Mouse (Mus musculus) embryo, embryonic 9.5 days (tissue): ENCODE data around the gene Pepd.
"Not testable (repeated sequence)": the region's sequence is repeated elsewhere in the genome, so short reads cannot be mapped to it uniquely, and the experiment has no call there.

Experiments
- DNase-seq: peaks from one replicate; pipeline ENCODE4 v3.0.0-alpha.2; 2017; ENCODE audit errors: extremely low spot score

The Pepd gene

DNA sequence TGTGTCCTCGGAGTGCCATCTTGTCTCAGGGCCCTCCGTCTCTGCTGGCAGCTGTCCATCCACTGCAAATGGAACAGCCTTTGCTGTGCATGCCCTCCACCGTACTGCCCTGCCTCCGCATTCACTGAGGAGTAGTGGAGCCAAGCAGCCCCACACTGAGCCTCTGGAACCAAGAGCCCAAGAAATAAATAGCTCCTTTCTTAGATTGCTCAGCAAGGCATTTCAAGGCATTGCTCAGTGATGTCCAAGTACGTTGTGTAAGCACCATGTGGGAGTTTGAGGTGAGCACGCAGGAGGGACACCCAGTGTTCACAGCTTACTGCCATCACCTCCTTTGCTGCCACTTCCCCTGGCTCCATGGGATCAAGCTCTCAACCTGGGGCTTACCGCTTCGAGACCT lies 20.5 kb downstream of the Pepd start:
- no peak for DNase-seq

DNA sequence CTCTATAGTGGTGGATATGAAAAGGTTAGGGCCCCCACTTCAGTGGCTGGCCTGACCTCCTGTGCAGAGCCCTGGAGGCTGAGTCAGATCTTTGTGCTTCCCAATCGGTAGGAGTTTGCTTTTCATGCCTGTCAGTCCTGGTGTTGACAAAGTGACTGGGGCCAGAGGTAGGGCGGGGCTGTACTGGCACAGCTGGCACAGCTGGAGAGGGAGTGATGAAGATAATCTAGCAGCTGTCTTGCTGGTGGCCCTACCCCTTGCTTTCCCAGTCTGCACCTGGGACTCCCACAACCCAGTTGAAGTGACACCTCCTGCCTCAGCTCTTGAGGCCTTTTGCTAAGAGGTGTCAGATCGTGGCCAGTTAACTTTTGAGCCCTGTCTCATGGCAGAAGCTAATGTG lies 21.0 kb downstream of the Pepd start:
- DNase-seq, result no peak

DNA sequence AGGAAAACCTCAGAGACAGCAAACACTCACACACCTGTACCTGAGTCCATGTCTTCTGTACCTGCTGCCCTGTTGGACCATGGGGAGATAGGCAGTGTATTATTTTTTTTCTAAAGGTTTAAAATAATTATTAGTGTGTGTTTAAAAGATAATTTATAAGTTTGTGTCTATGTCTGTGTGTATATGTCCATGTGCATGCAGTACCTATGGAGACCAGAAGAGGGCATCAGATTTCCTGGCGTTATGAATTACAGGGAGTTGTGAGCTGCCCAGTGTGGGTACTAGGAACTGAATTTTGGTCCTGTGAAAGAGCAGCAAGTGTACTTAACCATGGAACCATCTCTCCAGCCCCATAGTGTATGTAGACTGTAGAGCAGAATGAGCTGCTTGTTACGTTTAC lies 24.2 kb downstream of the Pepd start:
- DNase-seq, result no peak

DNA sequence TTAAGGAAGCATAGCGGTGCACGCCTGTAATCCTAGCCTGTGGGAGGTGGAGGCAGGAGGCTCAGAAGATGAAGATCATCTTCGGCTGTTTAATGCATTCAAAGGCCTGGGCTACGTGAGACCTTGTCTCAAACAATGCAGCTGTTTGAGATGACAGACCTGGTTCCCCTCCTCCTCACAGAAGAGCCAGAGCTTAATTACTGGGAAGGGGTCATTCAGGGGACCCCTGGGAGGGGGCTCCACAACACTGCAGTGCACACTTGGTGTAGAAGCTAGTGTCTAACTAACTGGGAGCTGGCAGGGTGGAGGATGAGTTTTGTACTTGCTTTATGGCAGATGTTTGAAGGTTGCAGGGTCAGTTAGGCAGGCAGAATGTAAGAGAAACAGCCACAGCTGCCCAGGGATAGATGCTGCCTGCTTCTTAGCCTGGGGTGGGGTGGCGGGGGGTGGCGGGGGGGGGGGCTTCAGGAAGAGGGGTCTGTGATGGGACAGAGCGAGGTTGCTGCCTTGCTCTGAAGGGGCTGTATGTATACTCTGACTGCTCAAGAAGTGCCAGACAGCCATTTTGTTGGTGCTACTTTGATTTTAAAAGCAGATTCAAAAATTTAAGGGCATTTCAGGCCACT lies 26.6 kb downstream of the Pepd start:
- DNase-seq, result peak; percentile 40

DNA sequence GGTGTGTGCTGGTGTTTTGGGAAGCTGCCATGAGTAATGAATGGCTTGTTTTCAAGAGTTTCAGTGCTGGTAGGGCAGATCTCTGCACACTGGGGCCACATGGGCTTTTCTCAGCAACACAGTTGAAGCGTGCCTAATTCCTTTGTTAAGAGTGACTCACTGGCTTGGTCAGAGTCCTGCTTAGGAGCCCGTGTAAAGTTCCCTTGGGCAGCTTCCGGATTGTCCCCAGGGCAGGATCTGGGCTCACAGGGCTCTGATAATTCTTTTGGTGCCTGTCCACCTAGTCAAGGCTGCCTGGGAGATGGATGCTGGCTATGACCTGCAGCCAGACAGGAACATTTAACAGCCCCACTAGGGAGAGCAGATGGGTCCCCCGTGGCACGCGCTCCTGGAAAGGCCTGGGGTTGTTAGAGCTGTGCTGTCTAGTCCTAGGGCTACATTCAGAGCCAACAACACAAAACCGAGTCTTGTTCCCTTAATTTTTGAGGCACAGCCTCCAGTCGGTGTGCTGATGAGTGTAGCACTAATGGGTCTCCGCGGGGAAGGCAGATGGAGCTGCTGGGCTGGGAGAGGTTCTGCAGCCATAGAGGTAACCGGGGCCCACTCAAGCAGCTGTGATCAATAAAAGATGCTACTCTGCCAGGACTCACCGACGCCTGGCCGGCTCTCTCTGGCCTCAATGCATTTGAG lies 27.2 kb downstream of the Pepd start:
- peak; percentile 72 for DNase-seq

DNA sequence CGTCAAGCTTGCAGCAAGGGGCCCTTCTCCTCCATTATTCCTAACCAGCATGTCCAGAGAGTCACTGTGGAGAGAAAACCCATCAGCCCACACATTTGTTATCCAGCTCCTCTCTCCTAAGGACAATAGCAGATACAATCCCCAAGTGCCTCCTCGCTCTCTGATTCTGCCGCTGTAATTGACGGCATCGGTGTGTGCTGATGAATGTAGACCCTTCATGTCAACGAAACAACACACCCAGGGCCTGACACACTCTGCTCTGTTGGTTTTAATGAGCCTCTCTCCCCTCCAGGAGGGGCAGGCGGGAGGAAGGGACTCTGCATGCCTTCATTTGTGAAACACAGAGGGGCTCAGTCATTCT lies 27.8 kb downstream of the Pepd start:
- peak; percentile 60 for DNase-seq

DNA sequence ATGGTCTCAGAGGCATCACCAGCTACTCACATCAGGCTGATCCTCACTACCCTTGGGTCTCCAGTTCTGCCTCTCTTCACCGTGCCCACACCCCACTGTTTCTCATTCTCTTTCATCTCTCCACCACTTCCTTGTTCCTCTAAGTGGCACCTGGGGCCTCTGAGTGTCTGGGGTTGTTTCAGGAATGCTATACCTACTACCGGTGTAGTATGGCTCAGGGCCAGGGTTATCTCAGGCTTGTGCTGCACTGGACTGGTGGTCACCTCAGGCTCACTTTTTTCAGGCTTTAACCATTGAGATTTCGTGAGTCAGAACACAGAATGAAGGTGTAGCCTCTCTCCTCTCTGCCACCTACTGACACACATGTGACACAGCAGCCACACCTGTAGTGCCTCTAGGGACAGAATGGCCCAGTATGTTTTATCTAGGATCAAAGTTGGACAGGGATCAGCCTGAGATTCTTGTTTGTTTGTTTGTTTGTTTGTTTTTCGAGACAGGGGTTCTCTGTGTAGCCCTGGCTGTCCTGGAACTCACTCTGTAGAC lies 31.5 kb downstream of the Pepd start:
- DNase-seq, result no peak

DNA sequence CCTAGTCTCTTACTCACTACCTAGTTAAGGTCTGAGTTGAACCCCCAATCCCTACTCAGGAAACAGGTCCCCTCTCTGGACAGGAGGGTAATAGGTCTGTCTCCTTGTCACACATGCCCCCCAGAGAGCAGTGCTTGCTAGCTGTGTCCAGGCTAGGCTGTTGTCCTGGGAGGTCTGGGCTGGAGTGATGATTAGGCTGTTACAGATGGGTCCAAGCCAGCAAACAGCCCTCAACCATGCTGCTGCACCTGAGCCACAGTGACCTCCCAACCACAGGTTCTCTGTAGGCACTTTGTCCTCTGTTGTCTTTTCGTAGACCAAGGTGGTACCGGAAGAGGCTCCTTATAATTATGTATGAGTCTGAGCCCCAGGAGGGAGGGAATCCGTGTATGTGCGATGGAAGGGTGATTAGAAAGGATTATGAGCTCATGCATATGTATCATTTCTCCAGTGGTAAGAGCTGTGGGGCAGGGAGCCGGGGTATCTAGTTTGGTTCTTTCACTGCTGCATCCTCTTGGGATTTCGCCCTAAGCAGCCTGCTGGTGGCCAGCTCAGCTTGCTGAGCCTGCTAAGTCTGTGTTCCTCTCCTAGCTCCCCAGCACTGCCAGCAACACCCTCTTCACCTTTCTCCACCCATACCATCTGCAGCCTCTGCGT lies 34.2 kb downstream of the Pepd start:
- DNase-seq, result no peak

DNA sequence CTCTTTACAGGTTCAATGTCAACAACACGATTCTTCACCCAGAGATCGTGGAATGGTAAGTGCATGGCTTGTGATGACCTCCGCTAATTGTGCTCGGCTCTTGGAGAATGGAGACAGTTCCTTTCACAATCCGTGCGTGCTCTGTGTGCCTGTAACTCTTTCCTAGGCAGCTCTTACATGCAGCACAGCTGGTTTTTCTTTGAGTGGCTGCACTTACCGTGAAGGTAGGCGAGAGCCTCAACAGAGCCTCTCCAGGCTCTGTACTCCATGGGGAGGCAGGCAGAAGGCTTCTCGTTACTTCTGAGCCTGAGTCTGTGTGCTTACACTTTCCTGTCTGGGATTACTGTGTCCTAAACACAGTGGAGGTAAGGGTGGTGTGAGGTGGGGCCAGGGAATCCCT lies 42.4 kb downstream of the Pepd start:
- DNase-seq, result no peak

DNA sequence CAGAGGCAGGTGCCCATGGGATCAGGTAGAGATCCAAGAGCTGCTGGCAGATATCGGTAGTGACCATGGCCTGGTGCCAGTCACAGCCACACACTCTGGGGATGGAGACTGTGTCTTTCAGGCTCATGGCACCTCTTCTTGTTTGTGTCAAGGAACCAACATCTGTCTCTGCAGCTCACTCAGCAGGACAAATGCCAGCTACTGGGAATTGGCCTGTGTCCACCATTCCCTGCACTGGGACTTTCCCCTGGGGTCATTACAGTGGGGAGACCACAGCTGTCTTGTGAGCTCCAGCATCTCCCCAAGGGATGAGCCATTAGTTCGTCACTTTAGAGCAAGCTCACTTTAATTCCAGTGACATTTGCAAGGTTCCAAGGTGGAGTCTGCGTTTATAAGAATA lies 43.1 kb downstream of the Pepd start:
- DNase-seq, result no peak

DNA sequence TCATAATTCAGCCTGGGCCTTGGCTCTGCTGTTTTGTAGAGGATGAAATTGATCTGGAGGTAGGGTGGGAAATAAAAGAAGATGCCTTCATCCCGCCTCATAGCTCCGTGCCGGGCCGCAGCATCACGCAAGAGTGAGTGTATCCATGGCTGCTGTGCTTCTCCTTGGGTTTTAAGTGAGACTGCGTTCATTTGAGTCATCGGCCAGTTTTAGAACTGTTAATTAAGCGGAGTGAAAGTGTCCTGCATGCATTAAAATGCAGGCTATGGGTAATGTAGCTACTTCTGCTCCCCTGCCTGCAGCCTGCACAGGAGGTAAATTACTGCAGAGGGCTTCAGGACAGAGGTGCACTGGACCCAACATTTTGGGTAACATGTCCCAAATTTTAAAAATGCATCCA lies 45.0 kb downstream of the Pepd start:
- no peak for DNase-seq

DNA sequence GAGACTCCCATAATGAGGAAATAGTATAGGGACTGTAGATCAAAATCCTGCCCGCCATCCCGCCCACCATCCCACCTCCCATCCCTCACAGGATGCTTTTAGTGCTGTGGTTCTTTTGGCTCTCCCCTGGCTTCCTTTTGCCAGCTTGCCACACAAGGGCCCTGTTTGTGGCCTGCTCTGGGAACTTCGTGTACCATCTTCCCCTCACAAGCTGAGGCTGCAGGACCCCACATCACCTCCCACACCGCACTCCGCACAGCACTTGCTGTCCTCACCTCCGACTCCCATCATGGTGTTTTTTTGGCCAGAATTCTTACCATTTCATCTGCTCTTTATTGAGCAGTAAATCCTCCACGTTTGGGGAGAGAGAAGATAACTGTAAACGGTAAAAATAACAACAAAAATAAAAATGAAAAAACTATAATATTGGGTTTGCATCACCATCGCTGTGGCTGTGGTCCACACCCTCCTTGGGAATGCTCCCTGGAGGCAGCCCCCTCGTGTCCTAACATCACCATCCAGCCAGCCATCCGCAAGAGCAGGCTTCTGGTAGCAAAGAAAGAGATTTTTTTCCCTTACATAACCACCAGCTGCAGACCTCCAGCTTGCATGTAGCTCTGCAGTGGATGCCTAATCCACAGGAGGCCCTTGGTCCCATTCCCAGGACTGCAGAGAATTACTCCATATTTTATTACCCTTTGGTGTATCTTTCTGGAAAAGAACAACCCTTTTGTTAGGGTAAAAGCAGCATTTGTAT lies 51.9 kb downstream of the Pepd start:
- no peak for DNase-seq

DNA sequence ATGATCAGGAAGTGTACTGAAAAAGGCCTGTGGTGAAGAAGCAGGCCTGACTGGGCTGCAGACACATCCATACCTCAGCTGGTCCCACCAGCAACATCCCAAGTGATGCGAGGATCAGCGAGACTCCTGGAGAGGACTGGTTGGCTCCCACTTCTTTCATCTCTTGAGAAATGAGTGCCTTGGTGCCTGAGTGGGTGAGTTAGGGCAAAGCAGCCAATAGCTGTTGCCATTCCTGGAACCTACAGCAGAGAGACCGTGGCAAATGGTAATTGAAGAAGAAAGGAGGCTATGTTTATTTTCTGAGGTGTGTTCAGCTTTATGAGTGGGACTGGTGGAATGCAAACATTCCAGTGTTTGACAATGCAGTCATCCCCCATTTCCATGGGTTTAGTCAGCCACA lies 55.2 kb downstream of the Pepd start:
- no peak for DNase-seq

DNA sequence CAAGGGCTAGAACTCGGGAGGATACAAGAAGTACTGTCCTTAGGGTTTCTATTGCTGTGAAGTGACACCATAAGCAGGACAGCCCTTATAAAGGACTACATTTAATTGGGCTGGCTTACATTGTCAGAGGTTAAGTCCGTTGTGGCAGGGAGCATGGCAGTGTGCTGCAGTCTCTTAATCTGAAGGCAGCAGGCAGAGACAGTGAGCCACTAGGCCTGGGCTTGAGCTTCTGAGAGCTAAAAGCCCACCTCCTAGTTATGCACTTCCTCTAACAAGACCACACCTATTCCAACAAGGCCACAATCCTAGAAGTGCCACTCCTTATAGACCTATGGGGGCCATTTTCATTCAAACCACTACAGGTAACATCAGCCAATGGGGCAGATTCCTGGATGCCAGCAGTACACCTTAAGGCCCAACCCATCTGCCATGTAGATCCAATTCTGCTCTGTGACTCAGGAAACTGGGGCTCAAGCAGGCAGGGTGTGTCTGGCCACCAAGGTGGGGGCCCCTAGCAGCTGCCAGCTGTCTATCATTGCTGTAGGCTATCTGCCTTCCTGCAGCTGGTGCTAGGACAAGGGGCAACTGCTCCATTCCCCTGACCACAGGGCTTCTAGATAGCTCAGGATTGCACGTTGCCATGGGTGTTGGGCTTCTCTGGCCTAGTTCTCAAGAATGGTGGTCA lies 56.7 kb downstream of the Pepd start:
- DNase-seq, result no peak

DNA sequence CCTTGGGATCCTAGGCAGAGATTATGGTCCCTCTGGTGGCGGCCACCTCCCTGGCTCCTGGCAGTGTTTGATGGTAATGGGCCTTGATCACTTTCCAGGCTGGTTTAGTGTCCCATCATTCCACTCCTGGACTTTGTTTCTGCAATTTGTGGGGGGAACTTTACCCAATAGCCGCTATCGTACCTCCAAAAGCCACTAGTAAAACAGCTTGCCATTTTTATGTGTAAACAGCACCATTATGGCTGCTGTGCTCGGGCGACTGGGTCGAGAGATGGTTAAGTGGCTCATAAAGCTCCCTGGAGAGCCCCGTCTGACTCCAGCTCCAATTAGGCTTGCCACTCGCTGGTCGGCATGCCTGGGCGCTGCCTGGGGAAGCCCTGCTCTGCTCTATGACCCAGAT lies 59.6 kb downstream of the Pepd start:
- DNase-seq, result no peak

DNA sequence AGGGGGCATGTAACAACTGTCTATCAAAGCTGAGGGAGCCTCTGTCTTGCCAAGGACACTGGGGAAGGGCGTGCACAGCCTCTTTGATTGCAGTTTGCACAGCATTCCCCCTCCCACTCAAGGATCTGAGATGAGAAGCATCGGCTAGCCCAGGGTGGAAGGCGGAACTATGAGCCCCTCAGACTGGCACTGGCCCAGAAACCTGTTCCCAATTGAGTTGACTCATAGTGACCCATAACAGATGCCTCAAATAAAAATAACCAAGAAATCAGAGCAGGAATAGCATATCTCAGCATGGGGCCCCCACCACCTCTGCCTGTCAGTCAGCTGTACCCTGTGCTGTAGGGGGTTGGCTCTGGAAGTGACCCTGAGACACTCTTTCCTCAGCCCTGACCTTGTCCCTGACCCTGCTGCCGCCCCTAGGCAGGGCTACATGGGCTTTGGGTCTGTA lies 60.8 kb downstream of the Pepd start:
- no peak for DNase-seq

DNA sequence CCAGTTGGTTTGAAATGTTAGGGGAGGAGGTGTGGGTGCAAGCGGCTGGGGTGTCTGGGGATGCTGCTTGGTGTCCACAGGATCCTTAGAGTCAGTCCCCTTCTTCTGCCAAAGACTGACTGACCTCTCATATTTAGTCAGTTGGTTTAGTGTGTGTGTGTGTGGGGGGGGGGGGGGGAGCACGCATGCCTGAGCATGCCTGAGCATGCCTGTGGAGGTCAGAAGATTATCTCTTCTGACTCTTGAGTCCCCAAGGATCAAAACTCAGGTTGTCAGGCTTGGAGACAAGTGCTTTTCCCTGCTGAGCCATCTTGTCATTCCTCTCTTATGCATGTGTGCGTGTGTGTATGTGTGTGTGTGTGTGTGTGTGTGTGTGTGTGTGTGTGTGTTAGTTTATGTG lies 61.7 kb downstream of the Pepd start:
- DNase-seq, result no peak

DNA sequence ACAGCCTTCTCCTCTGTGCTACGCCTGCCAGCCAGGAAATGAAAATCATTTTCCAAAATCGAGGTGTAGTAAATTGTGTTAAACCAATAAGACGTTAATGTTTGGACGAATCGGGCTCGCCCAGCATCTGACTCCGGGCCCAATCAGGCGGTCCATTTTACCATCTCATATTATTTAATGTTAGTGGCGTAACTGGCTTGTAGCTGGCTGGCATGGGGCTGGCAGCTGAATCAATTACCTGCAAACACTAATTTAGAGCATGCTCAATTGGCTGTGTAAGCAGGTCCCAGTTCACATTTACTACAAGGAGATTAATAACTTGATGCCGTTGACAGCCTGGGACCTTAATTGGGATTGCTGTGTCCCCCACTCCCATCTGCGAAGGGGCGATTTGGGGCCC lies 63.7 kb downstream of the Pepd start:
- no peak for DNase-seq

DNA sequence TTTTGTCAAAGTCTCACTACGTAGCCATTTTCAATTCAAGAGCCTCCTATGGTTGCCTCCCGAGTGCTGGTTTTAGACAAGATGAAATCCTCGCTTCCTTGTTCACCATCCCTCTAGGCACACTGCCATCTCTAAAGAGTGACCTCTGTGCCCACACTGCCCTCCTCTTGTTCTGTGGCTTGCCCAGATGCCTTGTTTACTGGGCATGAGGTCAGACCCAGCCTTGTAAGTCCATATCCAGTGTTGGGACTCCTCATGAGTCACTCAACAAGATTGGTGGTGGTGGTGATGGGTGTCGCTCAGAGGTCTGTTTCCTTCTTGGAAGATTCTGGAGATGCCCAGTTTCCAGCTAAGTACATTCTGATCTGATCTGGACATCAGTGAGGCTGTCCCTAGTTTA lies 65.2 kb downstream of the Pepd start:
- no peak for DNase-seq

DNA sequence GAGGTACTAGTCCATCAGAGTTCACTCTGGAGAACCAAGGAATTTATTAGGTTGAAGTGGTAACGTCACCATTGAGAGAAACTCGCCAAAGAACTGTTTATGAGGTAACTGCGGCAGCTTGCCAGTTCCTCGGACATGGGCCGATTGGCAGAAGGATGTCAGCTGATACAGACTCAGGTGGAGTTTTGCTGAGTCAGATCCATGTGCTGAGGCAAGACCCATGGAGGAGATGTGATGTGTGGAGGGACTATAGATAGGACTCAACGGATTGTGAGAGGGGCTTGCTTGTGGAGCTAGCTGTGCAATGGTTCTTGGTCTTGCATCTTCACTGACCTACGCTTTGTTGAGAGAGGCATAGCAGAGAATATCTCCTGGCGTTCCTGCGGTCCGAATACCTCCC lies 69.6 kb downstream of the Pepd start:
- DNase-seq, result no peak

DNA sequence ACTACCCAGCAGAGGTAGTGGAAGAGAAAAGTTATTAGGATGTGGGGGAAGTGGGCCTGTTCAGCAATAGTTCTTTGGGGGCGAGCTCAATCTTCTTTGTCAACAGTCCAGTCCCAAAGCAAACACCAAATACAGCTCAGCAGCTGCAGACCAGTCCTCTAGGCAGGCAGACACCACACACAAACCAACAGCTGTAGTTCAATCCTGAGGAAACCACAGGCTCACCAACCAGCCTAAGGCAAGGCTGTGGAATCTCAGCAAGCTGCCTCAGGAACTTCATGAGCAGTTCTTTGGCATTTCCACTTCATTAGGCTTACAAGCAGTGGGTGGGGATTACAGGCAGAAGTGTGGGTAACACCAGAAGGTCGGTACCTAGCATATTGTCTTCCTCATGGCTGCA lies 70.2 kb downstream of the Pepd start:
- not testable (repeated sequence) for DNase-seq
